In the genomic region with DNA sequence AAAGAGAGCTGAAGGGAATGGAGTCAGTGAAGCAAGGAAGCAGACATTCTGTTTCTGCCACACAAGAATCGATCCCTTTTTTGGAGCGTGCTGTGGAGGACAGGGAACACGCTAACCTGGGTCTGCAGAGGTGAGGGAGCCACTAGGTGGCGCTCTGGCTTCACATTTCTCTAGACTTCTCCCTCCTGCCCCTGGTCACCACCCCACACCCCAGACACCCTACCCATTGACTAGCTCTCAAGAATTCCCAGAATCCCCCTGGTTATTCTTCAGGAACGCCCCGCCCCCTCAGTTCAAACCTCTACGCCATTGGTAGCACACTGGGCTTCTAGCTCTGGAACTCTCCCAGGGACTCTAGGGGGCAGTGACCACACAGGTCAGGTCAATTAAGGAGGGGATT, we compare ENCODE assay signal across 1 mouse cellular context.
A peak's percentile ranks its signal among the peaks of the same experiment; 100 is the strongest.
TF ChIP-seq lines count a peak whose summit lies in the region.

No protein-coding gene starts in this region.

TF ChIP-seq in CH12.LX, 34 proteins besides CTCF, POLR2A, EP300 and RAD21:
- TF ChIP-seq IRF4 (IDR thresholded peaks at IDR 0.05; ENCODE audit: low read depth, low read length) (peak; percentile 16; the same call in 1 of the 2 replicates), POLR2AphosphoS2 (IDR thresholded peaks at IDR 0.05; ENCODE audit: low read depth, low read length) (no peak), SMC3 (IDR thresholded peaks at IDR 0.05; ENCODE audit: low read depth, low read length) (peak; percentile 69), RCOR1 (conservative IDR thresholded peaks at IDR 0.05; ENCODE audit: low read depth, low read length) (no peak)
TF ChIP-seq in CH12.LX: peak in this region for 2.
